In the genomic region with DNA sequence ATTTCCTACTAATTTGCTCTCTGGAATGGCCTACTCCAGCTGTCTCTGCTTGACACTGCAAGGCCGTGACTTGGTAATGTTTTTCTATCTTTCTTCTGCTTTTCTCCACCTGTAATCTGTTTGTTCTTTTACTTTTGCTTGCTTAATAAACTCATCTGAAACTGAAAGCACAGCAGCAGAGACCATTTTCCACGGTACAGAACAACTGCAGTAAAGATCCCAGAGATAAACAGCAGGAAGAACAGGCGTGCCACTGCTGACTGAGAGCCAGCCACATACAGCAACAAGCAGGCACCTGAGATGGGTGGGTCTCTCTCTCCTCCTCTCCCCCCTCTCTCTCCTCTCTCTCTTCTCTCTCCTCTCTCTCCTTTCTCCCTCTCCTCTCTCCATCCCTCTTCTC, we compare ENCODE assay signal across 14 mouse cellular contexts. TPM values are rescaled to one million over a fixed set of nuclear protein-coding genes. Genes with fewer than 3 reads are reported as not detected.
DNase-seq lines count a peak whose midpoint lies in the region; ATAC-seq and TF ChIP-seq lines count a peak whose summit lies in the region.
"Had no signal": no experiment of that assay in that cellular context is flagged by ENCODE, and none has a peak within 500 bp of the region (broad histone marks: within the 10 kb centered on the region; RNA-seq: fewer than 3 reads in every experiment).

No protein-coding gene starts in this region.

- no peak for TF ChIP-seq EP300 in liver, postnatal 0 days (IDR thresholded peaks at IDR 0.05; ENCODE audit: low read depth)

- H3K36me3 ChIP-seq in forebrain, embryonic 11.5 days (ENCODE audit: control insufficient read depth, insufficient read depth, low read length): peaks cover 3% of the 10 kb centered on the region; the same call in 1 of the 2 replicates
- H3K36me3 ChIP-seq in forebrain, embryonic 12.5 days (replicated peaks): peaks cover 38% of the 10 kb centered on the region
- peaks cover 12% of the 10 kb centered on the region; the same call in 1 of the 2 replicates for H3K36me3 ChIP-seq in liver, postnatal 0 days (replicated peaks; ENCODE audit: insufficient read depth, low read length)
- peaks cover 7% of the 10 kb centered on the region for H3K36me3 ChIP-seq in liver, embryonic 11.5 days (ENCODE audit: control insufficient read depth, insufficient read depth, low read length)

- no peak overlapping the region for H3K4me2 ChIP-seq in forebrain, embryonic 11.5 days (ENCODE audit: low read depth, low read length, severe bottlenecking)
- no peak overlapping the region for H3K4me2 ChIP-seq in forebrain, embryonic 12.5 days
- H3K4me2 ChIP-seq in liver, postnatal 0 days (ENCODE audit: low read depth, low read length): no peak overlapping the region
- no peak overlapping the region for H3K4me2 ChIP-seq in liver, embryonic 11.5 days
- H3K4me2 ChIP-seq: hindbrain, embryonic 15.5 days; limb, embryonic 13.5 days; lung, embryonic 15.5 days; neural tube, embryonic 12.5 days had no signal

- no peak for TF ChIP-seq CTCF in liver, postnatal 0 days (IDR thresholded peaks at IDR 0.05; ENCODE audit: low read depth)
- no peak for TF ChIP-seq CTCF in left cerebral cortex, adult 2 months (IDR thresholded peaks at IDR 0.05)

- no peaks in the 10 kb centered on the region for H3K4me1 ChIP-seq in forebrain, embryonic 11.5 days (replicated peaks; ENCODE audit: control insufficient read depth, insufficient read depth, low read length)
- H3K4me1 ChIP-seq in forebrain, embryonic 12.5 days: no peaks in the 10 kb centered on the region
- no peaks in the 10 kb centered on the region; the same call in 1 of the 2 replicates for H3K4me1 ChIP-seq in liver, postnatal 0 days (ENCODE audit: insufficient read depth)
- no peaks in the 10 kb centered on the region for H3K4me1 ChIP-seq in liver, embryonic 11.5 days (replicated peaks; ENCODE audit: control insufficient read depth, insufficient read depth, low read length)
- H3K4me1 ChIP-seq: hindbrain, embryonic 15.5 days; limb, embryonic 13.5 days; neural tube, embryonic 12.5 days had no signal

- no peak for ATAC-seq in forebrain, embryonic 11.5 days (replicated peaks; ENCODE audit: low FRiP score)
- ATAC-seq in forebrain, embryonic 12.5 days (ENCODE audit: low FRiP score): no peak
- no peak for ATAC-seq in liver, postnatal 0 days
- no peak for ATAC-seq in liver, embryonic 11.5 days (replicated peaks; ENCODE audit: low FRiP score)
- no peak for ATAC-seq in cerebellum, adult (ENCODE audit: insufficient number of reproducible peaks, low FRiP score, low TSS enrichment)

- WGBS in forebrain, embryonic 11.5 days: 78% methylated on average over 3 of the region's 3 CpGs
- WGBS in forebrain, embryonic 12.5 days: 85% methylated on average over 3 of the region's 3 CpGs
- 46% methylated on average over 3 of the region's 3 CpGs for WGBS in liver, postnatal 0 days (ENCODE audit: insufficient replicate concordance)
- 50% methylated on average over 3 of the region's 3 CpGs for WGBS in liver, embryonic 11.5 days

- no peak for DNase-seq in forebrain, embryonic 11.5 days (ENCODE audit: low spot score)
- no peak for DNase-seq in liver, postnatal 0 days
- DNase-seq in liver, embryonic 11.5 days (ENCODE audit: low spot score): no peak
- peak; percentile 43 for DNase-seq in naive thymus-derived CD4-positive, alpha-beta T cell, adult 2 months (ENCODE audit: low read depth)
- DNase-seq in c-Kit-positive CD71-positive TER-119-positive erythroid progenitor cells, embryonic 14.5 days (ENCODE audit: low spot score): no peak
- DNase-seq in left cerebral cortex, adult 2 months (ENCODE audit: extremely low spot score in 1 of 2, low spot score in 2 of 2): no peak
- DNase-seq: midbrain, embryonic 14.5 days had no signal

- no peaks in the 10 kb centered on the region for H3K9me3 ChIP-seq in forebrain, embryonic 11.5 days (ENCODE audit: control insufficient read depth, low read length)
- H3K9me3 ChIP-seq in forebrain, embryonic 12.5 days: no peaks in the 10 kb centered on the region
- no peaks in the 10 kb centered on the region for H3K9me3 ChIP-seq in liver, postnatal 0 days (ENCODE audit: low read length)
- no peaks in the 10 kb centered on the region for H3K9me3 ChIP-seq in liver, embryonic 11.5 days (ENCODE audit: control insufficient read depth, low read length)
- H3K9me3 ChIP-seq: heart, embryonic 10.5 days; hindbrain, embryonic 15.5 days; limb, embryonic 13.5 days; lung, embryonic 15.5 days; neural tube, embryonic 12.5 days had no signal

- H3K27me3 ChIP-seq in forebrain, embryonic 11.5 days (ENCODE audit: control insufficient read depth, insufficient read depth, low read length): no peaks in the 10 kb centered on the region
- H3K27me3 ChIP-seq in forebrain, embryonic 12.5 days: no peaks in the 10 kb centered on the region
- H3K27me3 ChIP-seq in liver, postnatal 0 days (ENCODE audit: insufficient read depth, low read length): no peaks in the 10 kb centered on the region
- H3K27me3 ChIP-seq in liver, embryonic 11.5 days (replicated peaks; ENCODE audit: control insufficient read depth, insufficient read depth, low read length): no peaks in the 10 kb centered on the region
- H3K27me3 ChIP-seq: hindbrain, embryonic 15.5 days; limb, embryonic 13.5 days; lung, embryonic 15.5 days; neural tube, embryonic 12.5 days had no signal

- intact Hi-C loops in left cerebral cortex, adult 2 months (cut with DNase I): no loop called here

- no peak overlapping the region for H3K9ac ChIP-seq in forebrain, embryonic 11.5 days (ENCODE audit: low read length)
- no peak overlapping the region for H3K9ac ChIP-seq in forebrain, embryonic 12.5 days
- no peak overlapping the region for H3K9ac ChIP-seq in liver, postnatal 0 days (replicated peaks)
- no peak overlapping the region for H3K9ac ChIP-seq in liver, embryonic 11.5 days (ENCODE audit: low read depth, low read length)
- H3K9ac ChIP-seq: hindbrain, embryonic 15.5 days; limb, embryonic 13.5 days; lung, embryonic 15.5 days; neural tube, embryonic 12.5 days had no signal

- no peak overlapping the region for H3K4me3 ChIP-seq in forebrain, embryonic 11.5 days (ENCODE audit: low read depth, low read length)
- no peak overlapping the region for H3K4me3 ChIP-seq in forebrain, embryonic 12.5 days (replicated peaks)
- no peak overlapping the region for H3K4me3 ChIP-seq in liver, postnatal 0 days (ENCODE audit: low read depth, low read length)
- H3K4me3 ChIP-seq in liver, embryonic 11.5 days (ENCODE audit: low read depth, low read length): no peak overlapping the region
- no peak overlapping the region for H3K4me3 ChIP-seq in left cerebral cortex, adult 2 months
- H3K4me3 ChIP-seq: heart, embryonic 10.5 days; hindbrain, embryonic 15.5 days; limb, embryonic 13.5 days; lung, embryonic 15.5 days; neural tube, embryonic 12.5 days had no signal

- H3K27ac ChIP-seq in forebrain, embryonic 11.5 days (ENCODE audit: low read depth, low read length): 0 out of 2 replicates have a peak overlapping the region, but pooled peaks have one; percentile 3
- no peak overlapping the region for H3K27ac ChIP-seq in forebrain, embryonic 12.5 days
- peak overlapping the region; percentile 48; the same call in 1 of the 2 replicates for H3K27ac ChIP-seq in liver, postnatal 0 days (ENCODE audit: low read depth)
- no peak overlapping the region for H3K27ac ChIP-seq in liver, embryonic 11.5 days (ENCODE audit: low read depth, low read length)
- no peak overlapping the region for H3K27ac ChIP-seq in left cerebral cortex, adult 2 months
- H3K27ac ChIP-seq: heart, embryonic 10.5 days; hindbrain, embryonic 15.5 days; limb, embryonic 13.5 days; lung, embryonic 15.5 days; neural tube, embryonic 12.5 days had no signal

RNA-seq across cellular contexts. Expression of a gene that starts 14.8 kb away (rescaled TPM):
- 10.2 and 12.2 TPM in 2 replicates for polyA plus RNA-seq in forebrain, embryonic 11.5 days (2014; fragmentation: Nextera tagmentation; extraction: Ambion mirVana)
- polyA plus RNA-seq in forebrain, embryonic 12.5 days (2016; fragmentation: Nextera tagmentation; extraction: Ambion mirVana): 5.9 and 7.7 TPM in 2 replicates
- polyA plus RNA-seq in liver, postnatal 0 days (2015; fragmentation: Nextera tagmentation; extraction: Ambion mirVana): 2.9 and 3.0 TPM in 2 replicates
- 16.5 and 19.1 TPM in 2 replicates for polyA plus RNA-seq in liver, embryonic 11.5 days (2014; fragmentation: Nextera tagmentation; extraction: Ambion mirVana)
- total RNA-seq in left cerebral cortex, adult 2 months (2021): 10 to 100 TPM; 38.9 to 40.8 TPM

RNA-seq across cellular contexts. Expression of a gene that starts 22.5 kb away (rescaled TPM):
- polyA plus RNA-seq in forebrain, embryonic 11.5 days (2014; fragmentation: Nextera tagmentation; extraction: Ambion mirVana): 134 and 148 TPM in 2 replicates
- 149 and 150 TPM in 2 replicates for polyA plus RNA-seq in forebrain, embryonic 12.5 days (2016; fragmentation: Nextera tagmentation; extraction: Ambion mirVana)
- 23.2 and 24.4 TPM in 2 replicates for polyA plus RNA-seq in liver, postnatal 0 days (2015; fragmentation: Nextera tagmentation; extraction: Ambion mirVana)
- 74.1 and 79.8 TPM in 2 replicates for polyA plus RNA-seq in liver, embryonic 11.5 days (2014; fragmentation: Nextera tagmentation; extraction: Ambion mirVana)
- 10 to 100 TPM; 96.1 to 96.8 TPM for total RNA-seq in left cerebral cortex, adult 2 months (2021)

RNA-seq across cellular contexts. Expression of a gene that starts 52.2 kb away (rescaled TPM):
- polyA plus RNA-seq in forebrain, embryonic 11.5 days (2014; fragmentation: Nextera tagmentation; extraction: Ambion mirVana): 3.2 and 4.0 TPM in 2 replicates
- 5.4 and 6.2 TPM in 2 replicates for polyA plus RNA-seq in forebrain, embryonic 12.5 days (2016; fragmentation: Nextera tagmentation; extraction: Ambion mirVana)
- 0.15 and 0.21 TPM in 2 replicates for polyA plus RNA-seq in liver, postnatal 0 days (2015; fragmentation: Nextera tagmentation; extraction: Ambion mirVana)
- 0.96 and 1.1 TPM in 2 replicates for polyA plus RNA-seq in liver, embryonic 11.5 days (2014; fragmentation: Nextera tagmentation; extraction: Ambion mirVana)
- total RNA-seq in left cerebral cortex, adult 2 months (2021): 100 to 1,000 TPM; 138 to 147 TPM

Comparison
In these comparisons a context has a peak if more than half of its experiments do, and no peak if none do; other contexts are left out.
1. H3K27ac ChIP-seq: peak in forebrain, embryonic 11.5 days (single experiment) and liver, postnatal 0 days (single experiment); none in forebrain, embryonic 12.5 days (single experiment), liver, embryonic 11.5 days (single experiment) and left cerebral cortex, adult 2 months (single experiment).